Mouse (Mus musculus): Measurements from ENCODE around the gene Syt16. TPM values are rescaled to one million over a fixed set of nuclear protein-coding genes. Genes with fewer than 3 reads are reported as not detected.
A peak's percentile ranks its signal among the peaks of the same experiment; 100 is the strongest.

The Syt16 gene
- total RNA-seq, 2 experiments from 2014 or later: 58.9 to 71.0 TPM

DNA sequence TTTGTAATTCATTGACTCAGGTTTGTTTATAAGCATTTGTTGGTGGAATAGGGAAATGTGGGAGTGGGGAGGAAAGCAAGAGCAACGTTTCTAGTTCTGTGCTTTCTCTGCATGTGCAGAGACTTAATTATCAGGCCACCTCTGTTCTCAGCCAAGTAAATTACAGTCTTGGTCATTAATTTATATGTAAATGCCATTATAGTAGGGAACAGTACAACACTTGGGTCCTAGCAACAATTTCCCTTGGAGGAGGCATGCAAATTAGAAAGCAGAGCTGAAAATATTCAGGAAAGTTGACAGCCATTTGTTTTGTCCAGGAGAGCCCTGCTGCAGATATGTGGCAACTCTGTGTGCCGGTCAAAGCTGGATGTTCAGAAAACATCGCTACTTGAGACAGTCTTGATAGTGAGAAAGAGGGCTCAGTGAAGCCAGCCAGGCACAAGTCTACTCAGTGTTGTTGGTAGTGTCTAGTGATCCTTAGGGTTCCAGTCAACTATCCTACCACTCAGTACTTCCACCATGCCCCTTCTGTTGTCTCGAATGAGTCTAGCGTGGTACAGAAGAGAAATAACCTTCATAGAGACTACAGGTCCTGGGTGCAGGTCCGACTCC lies 205.1 kb downstream of the Syt16 start:
- DNase-seq (ENCODE audit: low spot score in 2 of 2): no peak

DNA sequence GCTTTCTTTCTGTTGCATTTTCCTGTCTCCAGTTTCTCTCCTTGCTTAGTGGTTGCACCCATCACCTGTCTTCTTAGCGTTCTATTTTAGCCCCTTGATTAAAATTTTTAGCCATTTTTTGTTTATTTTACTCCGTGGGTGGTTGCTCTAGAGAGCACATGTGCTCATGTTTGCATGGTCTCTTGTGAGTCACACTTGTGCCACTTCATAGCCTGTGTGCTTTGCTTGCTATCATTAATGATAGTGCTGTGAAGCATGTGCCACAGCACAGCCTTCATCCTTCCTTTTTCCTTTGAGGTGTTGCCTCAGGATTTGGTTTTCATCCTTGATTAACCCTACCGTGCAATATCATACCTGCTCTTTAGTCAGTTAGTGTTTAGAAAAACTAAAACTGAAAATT lies 214.7 kb downstream of the Syt16 start:
- DNase-seq (ENCODE audit: low spot score in 2 of 2): no peak

- no peak for DNase-seq (ENCODE audit: low spot score in 2 of 2)
These were observed 218.8 kb downstream of the Syt16 start for GRCm38 (mm10) chr12:74216103-74216728.

GRCm38 (mm10) chr12:74219909-74220308 lies 222.4 kb downstream of the Syt16 start:
- no peak for DNase-seq (ENCODE audit: low spot score in 2 of 2)

- no peak for DNase-seq (ENCODE audit: low spot score in 2 of 2)
These were observed 223.2 kb downstream of the Syt16 start for GRCm38 (mm10) chr12:74220651-74221050.

GRCm38 (mm10) chr12:74230808-74231207 lies 233.3 kb downstream of the Syt16 start:
- DNase-seq (ENCODE audit: low spot score in 2 of 2): peak; percentile 34 to 54

- DNase-seq (ENCODE audit: low spot score in 2 of 2): no peak
These were observed 235.4 kb downstream of the Syt16 start for GRCm38 (mm10) chr12:74232845-74233244.

- DNase-seq (ENCODE audit: low spot score in 2 of 2): no peak
These were observed 238.7 kb downstream of the Syt16 start for GRCm38 (mm10) chr12:74236191-74236590.

DNA sequence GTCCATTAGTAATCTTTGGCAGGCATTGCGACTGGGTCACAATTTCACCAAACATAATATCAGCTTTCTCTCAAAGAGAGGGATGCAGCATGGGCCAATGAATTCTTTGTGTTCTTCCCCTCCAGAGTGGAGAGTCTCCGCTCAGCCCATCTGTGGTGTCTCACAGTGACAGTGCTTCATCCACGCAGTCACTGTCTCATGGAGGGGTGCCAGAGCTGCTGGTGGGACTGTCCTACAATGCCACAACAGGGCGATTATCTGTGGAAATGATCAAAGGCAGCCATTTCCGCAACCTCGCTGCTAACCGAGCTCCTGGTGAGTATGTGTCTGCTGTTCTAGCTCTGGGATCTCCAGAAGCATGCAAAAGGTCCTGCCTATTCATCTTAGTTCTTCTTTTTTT lies 240.6 kb downstream of the Syt16 start:
- DNase-seq (ENCODE audit: low spot score in 2 of 2): peak; percentile 55 to 80

GRCm38 (mm10) chr12:74238806-74239205 lies 241.3 kb downstream of the Syt16 start:
- no peak for DNase-seq (ENCODE audit: low spot score in 2 of 2)

GRCm38 (mm10) chr12:74264846-74265245 lies 267.4 kb downstream of the Syt16 start:
- DNase-seq (ENCODE audit: low spot score in 2 of 2): no peak

DNA sequence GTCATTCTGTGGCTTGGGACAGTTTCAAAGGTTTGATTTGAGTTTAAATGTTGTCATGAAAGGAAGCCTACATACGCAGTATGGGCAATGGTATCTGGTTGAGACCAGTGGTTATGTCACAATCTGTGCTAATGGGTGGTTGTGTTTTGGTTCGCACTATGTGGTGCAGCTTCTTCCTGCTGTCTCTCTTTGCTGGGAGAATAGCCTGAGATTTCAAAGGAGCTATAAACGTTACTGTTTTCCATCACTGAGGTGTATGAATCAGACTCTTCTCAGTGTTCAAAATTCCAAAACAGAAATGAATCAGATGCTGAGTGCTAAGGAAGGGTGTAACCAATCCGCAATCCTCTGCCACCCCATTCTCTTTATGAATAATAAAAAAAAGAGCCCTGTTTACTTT lies 269.6 kb downstream of the Syt16 start:
- DNase-seq (ENCODE audit: low spot score in 2 of 2): no peak

- DNase-seq (ENCODE audit: low spot score in 2 of 2): peak in 1 of 2 experiments; percentile 38
These were observed 271.3 kb downstream of the Syt16 start for GRCm38 (mm10) chr12:74268644-74269285.

DNA sequence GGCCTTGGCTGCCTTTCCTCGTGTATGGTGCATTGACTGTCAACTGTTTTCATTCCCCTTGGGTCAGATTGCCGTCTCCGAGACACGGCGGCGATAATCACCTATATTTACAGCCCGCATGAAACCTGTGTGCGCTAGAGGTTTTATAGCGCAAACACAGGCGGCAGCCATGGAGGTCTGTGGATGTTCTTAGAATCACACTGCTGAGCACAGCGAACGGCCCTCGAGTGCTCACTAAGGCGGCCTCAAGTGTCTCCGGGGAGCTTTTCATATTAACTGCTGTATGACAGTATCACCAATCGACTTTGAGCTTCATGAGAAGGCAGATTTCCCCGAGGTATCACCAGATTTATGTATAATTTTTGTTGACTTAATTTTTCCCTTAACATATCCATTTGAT lies 275.1 kb downstream of the Syt16 start:
- DNase-seq (ENCODE audit: low spot score in 2 of 2): no peak

DNA sequence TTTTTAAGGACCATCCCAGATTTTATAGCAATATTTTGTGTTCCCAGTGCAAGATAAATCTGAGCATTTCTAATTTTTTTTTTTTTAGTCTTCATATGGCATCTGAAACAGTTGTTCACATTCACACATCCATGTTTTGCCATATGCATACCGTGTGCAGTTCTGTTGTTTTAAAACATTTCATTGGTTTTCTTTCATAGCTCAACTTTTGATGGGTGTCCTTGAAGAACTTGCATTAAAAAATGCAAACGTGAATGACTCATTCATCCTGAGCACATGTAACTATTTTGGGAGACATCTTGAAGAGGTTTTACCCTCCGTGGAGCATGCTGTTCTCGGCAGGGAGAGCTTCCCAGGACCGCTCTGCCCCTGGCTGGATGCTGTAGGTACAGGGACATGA lies 279.8 kb downstream of the Syt16 start:
- no peak for DNase-seq (ENCODE audit: low spot score in 2 of 2)

DNA sequence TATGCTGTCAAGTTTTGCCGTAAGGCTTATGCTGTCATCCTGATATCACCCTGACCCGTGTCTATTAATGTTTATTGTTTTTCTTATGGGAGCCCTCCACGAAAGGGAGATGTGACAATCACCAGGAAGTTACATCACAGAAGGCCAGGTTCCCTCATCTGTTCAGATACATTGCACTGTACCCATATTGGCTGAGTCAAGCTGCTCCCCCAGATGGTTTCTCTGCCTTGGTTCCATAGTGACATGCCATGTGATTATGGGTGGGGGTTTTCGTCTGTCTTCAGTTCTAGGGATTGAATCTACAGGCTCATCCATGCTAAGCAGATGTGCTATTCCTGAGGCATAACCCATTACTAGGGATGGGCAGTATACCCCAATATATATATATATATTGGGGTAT lies 283.9 kb downstream of the Syt16 start:
- DNase-seq (ENCODE audit: low spot score in 2 of 2): peak in 1 of 2 experiments; percentile 45

DNA sequence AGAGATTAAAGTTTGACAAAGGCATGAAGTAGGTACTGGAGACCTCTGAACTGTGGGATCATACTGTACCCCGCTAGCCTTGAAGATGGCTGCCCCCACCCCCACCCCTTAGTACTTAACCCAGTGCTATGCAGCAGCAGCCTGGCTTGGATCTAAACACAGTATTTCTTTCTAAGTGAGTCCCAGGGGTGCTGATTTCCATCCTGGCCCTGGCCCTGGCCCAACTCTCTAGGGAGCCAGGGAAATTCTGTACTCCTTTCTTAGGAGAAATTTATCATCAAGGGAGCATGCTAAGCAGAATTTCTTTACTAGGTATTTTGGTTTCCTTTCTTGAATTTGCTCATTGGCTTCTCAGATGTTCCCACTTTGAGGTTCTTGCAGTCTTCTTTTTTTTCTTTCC lies 285.4 kb downstream of the Syt16 start:
- no peak for DNase-seq (ENCODE audit: low spot score in 2 of 2)

GRCm38 (mm10) chr12:74284020-74284684 lies 286.7 kb downstream of the Syt16 start:
- DNase-seq (ENCODE audit: low spot score in 2 of 2): peak; percentile 94 to 96

DNA sequence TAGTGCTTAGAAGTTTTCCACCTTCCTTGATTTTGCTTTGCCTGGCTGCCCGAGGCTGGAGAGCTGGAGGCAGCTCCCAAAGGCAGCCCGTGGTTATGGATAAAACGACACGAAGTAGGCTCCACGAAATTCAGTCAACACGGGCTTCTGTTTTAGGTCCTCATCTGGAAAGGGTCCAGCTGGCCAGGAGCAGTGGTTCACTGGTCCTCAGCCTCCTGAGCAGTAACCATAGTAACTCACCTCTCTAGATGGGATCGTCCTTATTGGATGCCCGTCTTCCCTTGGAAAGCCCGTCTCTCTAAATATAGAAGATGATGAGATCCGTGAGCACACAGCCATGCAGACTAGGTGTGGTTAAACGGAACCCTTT lies 287.2 kb downstream of the Syt16 start:
- peak in 1 of 2 experiments; percentile 33 for DNase-seq (ENCODE audit: low spot score in 2 of 2)

DNA sequence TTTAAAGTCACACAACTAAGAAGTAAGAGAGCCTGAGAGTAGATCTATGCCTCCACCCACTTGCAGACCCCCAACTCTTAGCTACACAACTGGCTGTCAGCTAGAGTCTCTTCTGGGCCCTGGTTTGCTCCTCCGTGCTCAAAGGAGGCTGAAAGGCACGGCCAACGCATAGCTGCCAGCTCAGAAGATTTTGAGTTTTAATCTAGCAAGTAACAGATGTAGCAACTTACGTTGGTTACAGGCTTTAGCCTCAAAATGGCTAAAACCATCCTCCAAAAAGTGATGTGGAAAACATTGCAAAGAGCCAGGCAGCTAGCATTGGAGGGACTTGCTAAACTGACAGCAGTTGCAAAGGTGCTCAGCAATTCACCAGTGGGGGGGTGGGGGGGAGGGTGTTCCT lies 293.5 kb downstream of the Syt16 start:
- no peak for DNase-seq (ENCODE audit: low spot score in 2 of 2)

- peak in 1 of 2 experiments; percentile 67 for DNase-seq (ENCODE audit: low spot score in 2 of 2)
These were observed 296.2 kb downstream of the Syt16 start for GRCm38 (mm10) chr12:74293624-74294023.

- no peak for DNase-seq (ENCODE audit: low spot score in 2 of 2)
These were observed 298.9 kb downstream of the Syt16 start for GRCm38 (mm10) chr12:74296374-74296773.

Measured in layer of hippocampus, postnatal 14 days (tissue).